Mouse (Mus musculus) naive thymus-derived CD4-positive, alpha-beta T cell, adult 5 months (primary cell): ENCODE results near the gene Gp6. TPM values are rescaled to one million over a fixed set of nuclear protein-coding genes. Genes with fewer than 3 reads are reported as not detected.

Source experiments
- polyA plus RNA-seq: library from polyadenylated mRNA; unstranded; fragments of 100-300 nt; shearing (Covaris generic); gene quantifications from one replicate; pipeline ENCODE4 v1.2.1, GENCODE M21; 2017

The Gp6 gene
- polyA plus RNA-seq, result not detected

DNA sequence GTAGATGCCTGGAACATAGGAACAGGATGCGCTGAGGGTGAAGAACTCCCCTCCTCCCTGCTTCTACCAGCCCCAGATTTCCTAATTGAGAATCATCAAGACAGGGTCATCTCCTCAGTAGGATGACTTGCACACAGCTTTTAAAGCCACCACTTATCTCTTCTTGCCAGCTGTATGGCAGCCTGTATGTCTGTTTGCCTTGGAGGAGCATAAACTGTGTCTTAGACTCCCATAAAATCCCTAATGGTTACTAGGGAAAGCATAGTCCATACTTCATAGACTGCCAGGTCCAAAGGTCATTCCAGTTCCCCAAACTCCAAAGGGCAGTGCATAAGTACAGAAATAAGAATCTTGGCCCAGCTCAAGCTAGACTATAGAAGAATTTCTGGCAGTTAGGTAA is at the start of gene Gp6:
Gp6 (minus strand) TSS at position 15 of the 400 bp plus-strand sequence.

DNA sequence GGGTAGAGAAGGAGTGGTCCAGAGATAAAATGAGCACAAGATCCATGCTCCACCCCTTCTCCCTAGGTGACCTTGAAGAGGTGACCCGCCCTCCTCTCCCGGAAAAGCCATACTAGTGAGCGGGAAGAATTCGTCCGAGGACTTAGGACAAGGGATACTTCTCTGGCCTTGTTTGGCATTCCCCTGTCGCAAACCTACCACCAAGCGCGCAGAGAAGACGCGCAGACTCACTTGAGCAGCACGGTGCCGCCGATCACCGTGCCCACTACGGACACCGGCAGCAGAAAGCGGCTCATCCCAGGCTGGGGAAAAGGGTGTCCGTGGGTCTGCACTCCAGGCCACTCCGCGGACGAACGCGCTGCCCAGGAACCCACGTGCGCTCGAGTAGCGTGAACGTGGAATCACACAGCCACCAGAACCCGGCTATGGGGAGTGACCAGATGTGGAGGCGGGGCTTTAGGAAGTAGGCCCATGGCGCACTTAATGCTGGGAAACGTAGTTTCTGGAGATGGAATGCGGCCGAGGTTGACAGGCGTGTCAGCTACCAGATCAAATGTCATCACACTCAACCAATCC is 47.8 kb upstream of the Gp6 start, which contains the start of gene Rdh13:
Rdh13 (minus strand) TSS at position 434 of the 576 bp plus-strand sequence.

DNA sequence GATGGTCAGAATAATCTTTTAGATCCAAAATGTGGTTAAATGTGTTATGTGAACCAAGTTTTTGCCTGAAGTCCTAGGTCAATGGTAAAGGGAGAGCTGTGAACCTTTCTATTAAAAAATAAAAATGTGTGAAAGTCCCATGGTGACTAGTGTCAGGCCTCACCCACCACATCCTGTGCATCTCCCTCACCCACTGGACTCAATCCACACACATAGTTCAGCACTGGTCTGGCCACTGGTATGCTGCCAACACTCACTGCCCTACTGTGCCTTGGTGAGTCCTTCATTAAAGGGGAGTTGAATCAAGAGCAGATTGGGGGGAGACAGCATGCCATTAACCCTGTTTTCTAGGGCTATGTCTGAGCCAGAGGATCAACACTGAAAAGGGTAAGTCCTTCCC is 60.0 kb downstream of the Gp6 start, which contains the start of gene Ncr1:
Ncr1 (plus strand) TSS at position 216 of the 400 bp plus-strand sequence.

Other genes starting within 250 kb of the Gp6 start
- gene Leng9, start 247.4 kb downstream of the Gp6 start, polyA plus RNA-seq, result 12.2 TPM
- gene Cdc42ep5, start 232.9 kb downstream of the Gp6 start, polyA plus RNA-seq, result not detected
- not detected for gene Lilra5, start 160.0 kb downstream of the Gp6 start, polyA plus RNA-seq
- not detected for gene Ncr1, start 60.0 kb downstream of the Gp6 start, polyA plus RNA-seq
- 5.1 TPM for gene Rdh13, start 47.9 kb upstream of the Gp6 start, polyA plus RNA-seq
- gene Eps8l1, start 62.9 kb upstream of the Gp6 start, polyA plus RNA-seq, result 11.5 TPM
- 302 TPM for gene Ppp1r12c, start 103.9 kb upstream of the Gp6 start, polyA plus RNA-seq
- gene Tnnt1, start 118.6 kb upstream of the Gp6 start, polyA plus RNA-seq, result 6.2 TPM
- gene Tnni3, start 126.5 kb upstream of the Gp6 start, polyA plus RNA-seq, result not detected
- gene Dnaaf3, start 134.7 kb upstream of the Gp6 start, polyA plus RNA-seq, result 0.17 TPM
- gene Syt5, start 149.8 kb upstream of the Gp6 start, polyA plus RNA-seq, result not detected
- gene Ptprh, start 206.3 kb upstream of the Gp6 start, polyA plus RNA-seq, result not detected
- 16.4 TPM for gene Tmem86b, start 233.7 kb upstream of the Gp6 start, polyA plus RNA-seq